Mouse (Mus musculus): ENCODE results near the gene Eps8l2.

Eps8l2 gene

DNA sequence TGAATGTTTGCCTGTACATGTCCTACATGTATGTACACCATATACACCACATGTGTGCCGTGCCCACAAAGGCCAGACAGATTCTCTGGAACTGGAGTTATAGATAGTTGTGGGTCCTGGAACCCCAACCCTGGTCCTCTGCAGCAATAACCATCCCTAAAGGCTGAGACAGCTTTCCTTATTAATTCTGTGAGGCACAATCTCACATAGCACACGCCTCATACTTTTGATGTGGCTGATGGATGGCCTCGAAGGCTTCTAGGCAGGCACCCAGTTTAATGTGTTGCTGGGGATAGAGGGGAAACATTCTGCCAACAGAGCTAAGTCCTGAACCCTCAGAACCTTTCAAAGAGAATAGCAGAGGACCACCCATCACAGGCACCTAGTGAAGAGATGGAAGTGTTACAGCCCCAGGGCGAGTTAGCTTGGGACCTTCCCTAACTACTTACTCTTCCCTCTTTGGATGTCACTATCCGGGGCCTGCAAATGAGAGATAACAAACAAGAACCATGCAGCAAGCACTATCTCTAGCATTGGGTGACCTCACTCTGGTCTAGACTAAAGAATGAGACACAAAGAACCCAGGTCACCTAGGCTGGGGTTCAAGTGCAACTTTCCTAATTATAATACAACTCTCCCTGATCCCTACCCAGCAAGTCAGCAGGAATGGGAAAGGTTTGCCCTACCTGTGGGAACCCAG, 25.8 kb downstream of the Eps8l2 start:
- DNase-seq (ENCODE audit: low spot score in 2 of 2), result no peak

DNA sequence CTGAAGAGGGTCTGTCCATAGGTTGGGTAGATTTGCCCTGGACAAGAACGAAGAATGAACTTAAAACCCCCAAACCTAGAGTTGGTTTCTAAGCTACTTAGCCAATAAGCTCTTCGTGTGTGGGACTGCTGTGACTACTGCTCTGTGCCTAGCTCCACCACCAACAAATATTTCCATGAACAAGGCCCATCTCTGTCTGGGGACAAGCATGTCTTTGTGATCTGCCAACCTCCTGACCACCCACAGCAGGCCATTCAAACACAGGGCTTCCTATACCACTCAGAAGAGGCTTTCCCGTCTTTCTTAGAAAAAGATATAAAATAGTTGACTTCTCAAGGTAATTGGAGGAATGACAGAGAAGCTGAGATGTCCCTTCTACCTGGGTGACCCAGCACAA, 26.4 kb downstream of the Eps8l2 start:
- no peak for DNase-seq (ENCODE audit: low spot score in 2 of 2)

DNA sequence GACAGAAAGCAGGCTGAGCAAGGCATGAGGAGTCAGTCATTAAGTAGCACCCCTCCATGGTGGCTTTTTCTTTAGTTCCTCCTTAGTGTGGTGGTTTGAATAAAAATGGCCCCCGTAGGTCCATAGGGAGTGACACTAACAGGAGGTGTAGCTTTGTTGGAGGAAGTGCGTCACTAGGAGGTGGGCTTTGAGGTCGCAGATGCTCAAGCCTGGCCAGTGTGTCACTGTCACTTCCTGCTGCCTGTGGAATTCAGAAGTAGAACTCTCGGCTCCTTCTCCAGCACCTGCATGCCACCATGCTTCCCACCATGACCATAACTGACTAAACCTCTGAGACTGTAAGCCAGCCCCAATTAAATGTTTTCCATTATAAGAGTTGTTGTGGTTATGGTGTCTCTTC, 28.7 kb downstream of the Eps8l2 start:
- no peak for DNase-seq (ENCODE audit: low spot score in 2 of 2)

DNA sequence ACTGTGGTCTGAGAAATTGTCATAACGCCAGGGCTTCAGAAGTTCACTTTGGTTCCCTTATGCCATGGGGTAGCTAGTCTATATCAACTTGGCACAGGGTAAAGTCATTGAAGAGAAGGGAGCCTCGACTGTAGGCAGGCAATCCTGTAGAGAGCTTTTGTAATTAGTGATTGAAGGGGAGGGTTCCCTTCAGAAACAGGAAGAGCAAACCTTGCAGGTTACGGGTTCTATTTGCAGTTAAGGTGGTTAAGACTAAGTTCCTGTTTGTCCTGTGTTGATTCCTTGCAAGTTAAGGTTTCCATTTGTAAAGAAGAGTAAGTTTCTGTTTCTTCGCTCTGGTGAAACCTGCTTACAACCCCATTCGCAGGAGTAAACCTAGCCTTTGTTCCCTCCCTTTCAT, 31.2 kb downstream of the Eps8l2 start:
- DNase-seq (ENCODE audit: low spot score in 2 of 2), result no peak

DNA sequence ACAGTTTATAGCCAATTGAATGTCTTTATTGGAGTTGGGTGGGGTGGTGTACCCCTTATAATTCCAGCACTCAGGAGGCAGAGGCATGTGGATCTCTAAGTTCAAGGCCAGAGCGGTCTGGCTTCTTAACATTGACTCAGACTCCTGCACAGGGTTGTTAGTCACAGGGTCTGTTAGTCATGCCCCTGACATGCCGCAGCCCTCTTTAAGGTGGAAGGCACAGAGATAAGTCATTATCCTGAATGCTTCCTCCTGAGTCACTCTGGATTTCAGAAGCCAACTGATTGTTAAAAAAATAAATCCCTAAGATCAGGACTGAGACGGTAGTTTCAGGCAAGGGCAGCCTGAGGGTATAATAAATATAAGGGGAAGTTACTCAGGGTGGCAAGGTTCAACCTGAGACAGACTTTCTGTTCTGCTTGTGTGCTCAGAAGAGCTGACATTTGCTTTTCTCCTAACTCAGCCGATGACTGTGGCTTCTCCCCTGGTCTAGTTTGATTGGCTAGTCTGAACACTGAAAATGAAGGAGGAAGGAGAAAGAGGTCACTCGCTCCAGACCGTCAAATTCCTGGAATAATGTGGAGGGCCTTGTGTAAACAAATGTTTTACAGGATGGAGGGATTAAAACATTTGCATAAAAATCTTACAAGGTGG, 33.4 kb downstream of the Eps8l2 start:
- DNase-seq (ENCODE audit: low spot score in 2 of 2), result no peak

- DNase-seq (ENCODE audit: low spot score in 2 of 2), result no peak
These were observed 34.9 kb downstream of the Eps8l2 start for GRCm38 (mm10) chr7:141373611-141374010.

DNA sequence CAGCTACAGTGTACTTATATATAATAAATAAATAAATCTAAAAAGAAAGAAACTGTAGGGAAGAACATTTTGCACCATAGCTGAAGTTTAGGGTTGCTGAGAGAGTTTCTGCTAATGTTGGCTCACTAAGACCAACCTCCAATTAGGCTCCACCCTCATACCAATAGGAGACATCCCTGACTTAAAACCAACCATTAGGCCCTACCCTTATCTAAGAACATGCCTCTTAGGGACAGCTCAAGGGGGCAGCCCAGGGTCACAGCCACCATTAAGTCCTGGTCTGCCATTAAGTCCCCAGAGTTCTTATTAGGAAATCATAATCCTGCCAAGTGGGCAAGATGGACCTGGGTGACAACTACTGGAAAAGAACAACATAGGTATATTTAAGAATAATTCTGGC, 35.7 kb downstream of the Eps8l2 start:
- DNase-seq (ENCODE audit: low spot score in 2 of 2), result no peak

- DNase-seq (ENCODE audit: low spot score in 2 of 2), result no peak
These were observed 40.9 kb downstream of the Eps8l2 start for GRCm38 (mm10) chr7:141379584-141379983.

DNA sequence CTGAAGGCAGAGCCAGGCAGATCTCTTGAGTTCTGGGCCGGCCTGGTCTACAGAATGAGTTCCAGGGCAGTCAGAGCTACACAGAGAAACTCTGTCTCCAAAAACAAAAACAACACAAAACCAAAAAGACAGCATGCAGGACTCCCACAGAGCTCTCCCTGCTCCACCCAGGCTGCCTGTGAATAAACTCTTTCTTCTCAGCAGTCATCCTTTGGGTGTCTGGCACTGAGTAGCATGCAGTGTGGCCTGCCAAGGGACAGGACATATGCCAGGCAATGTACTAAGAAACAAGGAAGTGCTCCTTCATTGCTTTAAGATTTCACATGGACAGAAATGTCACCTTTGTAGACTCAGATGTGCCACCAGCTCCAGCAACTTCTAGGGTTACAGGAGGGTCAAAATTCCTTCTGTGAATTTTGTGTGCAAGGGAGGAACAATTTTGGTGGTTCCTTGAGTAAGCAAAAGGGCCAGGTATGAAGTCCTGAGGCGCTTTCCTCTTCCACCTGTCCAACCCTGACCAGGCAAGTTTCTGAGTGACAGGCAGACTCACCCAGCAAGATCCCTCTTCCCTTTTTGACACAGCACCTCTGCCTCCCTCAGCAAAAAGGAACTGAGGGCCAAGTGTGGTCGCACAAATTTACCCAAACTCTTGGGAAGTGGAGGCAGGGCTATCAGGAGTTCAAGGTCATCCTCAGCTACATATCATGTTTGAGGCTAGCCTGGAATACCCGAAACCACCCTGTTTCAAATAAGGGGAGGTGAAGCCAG, 42.6 kb downstream of the Eps8l2 start:
- DNase-seq (ENCODE audit: low spot score in 2 of 2), result no peak

GRCm38 (mm10) chr7:141387807-141388486, 49.3 kb downstream of the Eps8l2 start:
- no peak for DNase-seq (ENCODE audit: low spot score in 2 of 2)

GRCm38 (mm10) chr7:141388487-141389109, 49.9 kb downstream of the Eps8l2 start:
- no peak for DNase-seq (ENCODE audit: low spot score in 2 of 2)

DNA sequence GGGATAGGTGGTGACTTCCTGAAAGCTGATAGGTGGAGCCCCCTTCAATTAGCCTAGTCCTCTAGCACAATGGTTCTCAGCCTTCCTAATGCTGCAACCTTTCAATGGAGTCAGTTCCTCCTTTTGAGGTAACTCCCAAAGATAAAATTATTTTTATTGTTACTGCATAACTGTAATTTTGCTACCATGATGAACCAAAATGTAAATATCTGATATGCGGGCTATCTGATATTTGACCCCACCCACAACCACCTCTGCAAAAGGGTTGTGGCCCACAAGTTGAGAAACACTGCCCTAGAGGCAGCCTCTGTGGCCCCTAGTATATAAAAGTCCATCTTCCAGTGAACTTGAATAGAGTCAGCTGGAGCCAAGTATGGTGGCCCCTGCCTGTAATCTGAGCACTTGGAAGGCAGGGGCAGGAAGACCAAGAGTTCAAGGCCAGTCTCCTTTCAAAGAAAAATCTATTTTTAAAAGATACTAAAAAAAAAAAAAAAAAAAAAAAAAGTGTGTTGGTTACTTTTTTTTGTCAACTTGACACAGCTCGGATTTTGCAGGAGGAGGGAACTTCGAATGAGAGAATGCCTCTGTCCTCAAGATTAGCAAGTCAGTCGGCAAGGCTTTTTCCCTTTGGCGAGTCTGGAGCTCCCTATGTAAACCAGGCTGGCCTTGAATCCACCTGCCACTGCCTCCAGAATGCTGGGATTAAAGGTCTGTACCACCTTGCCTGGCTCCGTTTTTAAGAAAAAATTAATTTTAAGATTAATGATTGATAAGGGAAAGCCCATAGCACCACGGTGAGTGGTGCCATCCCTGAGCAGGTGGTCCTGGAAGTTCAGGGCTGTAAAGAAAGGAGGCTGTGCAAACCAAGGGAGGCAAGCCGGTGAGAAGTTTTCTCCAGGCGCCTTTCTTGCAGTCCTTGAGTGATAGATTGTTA, 51.9 kb downstream of the Eps8l2 start:
- DNase-seq (ENCODE audit: low spot score in 2 of 2), result no peak

GRCm38 (mm10) chr7:141391625-141392551, 53.2 kb downstream of the Eps8l2 start, which contains the start of gene Taldo1:
Gene Taldo1, plus strand, starts transcription at chr7:141392199.
- peak; percentile 97 to 98 for DNase-seq (ENCODE audit: low spot score in 2 of 2)

DNA sequence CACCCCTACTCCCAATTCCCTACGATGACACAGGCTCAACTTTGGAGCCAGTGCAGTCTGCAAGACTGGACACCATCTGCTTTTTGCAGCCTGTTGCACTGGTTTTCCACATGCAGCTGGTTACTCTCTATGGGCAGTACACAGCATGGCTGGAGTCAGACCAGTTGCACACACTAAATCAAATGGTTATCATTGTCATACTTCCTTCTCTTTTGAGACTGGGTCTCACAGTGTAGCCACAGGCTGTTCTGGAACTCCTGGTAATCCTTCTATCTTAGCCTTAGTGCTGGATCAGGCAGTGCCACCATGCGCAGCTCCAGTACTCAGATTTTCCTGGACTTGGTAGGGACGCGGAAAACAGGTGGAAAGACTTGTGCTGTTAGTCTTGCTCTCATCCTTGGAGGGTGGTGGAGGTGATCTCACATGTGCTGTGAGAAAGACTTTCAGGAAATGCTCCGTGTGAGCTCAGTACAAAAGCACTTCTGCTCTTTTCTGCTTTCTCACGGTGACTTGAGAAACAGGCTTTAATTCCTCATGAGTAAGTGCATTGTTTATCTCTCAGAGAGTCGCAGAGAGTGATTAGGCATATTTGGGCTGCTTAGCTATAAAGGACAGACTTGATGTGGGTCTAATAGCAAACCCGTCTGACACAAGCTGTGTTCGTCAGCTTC, 54.0 kb downstream of the Eps8l2 start:
- no peak for DNase-seq (ENCODE audit: low spot score in 2 of 2)

DNA sequence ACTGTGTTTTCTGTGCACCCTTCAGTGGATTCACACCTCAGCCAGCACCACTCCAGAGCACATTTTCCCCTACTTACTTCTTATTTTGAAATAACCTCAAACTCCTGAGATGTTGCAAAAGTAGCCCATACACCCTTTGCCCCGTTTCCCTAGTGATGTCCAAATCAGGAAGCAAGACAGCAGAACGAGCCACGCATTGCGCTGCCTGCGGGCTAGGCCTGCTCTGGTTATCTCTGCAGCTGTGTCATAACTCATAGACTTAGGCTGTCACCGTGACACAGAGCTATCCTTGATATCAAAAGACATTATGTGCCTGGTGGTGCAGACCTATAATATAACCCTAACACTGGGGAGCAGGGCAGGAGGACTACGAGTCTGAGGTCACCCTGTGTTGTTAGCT, 55.5 kb downstream of the Eps8l2 start:
- DNase-seq (ENCODE audit: low spot score in 2 of 2), result no peak

GRCm38 (mm10) chr7:141394771-141395170, 56.1 kb downstream of the Eps8l2 start:
- no peak for DNase-seq (ENCODE audit: low spot score in 2 of 2)

GRCm38 (mm10) chr7:141395348-141395747, 56.7 kb downstream of the Eps8l2 start:
- no peak for DNase-seq (ENCODE audit: low spot score in 2 of 2)

DNA sequence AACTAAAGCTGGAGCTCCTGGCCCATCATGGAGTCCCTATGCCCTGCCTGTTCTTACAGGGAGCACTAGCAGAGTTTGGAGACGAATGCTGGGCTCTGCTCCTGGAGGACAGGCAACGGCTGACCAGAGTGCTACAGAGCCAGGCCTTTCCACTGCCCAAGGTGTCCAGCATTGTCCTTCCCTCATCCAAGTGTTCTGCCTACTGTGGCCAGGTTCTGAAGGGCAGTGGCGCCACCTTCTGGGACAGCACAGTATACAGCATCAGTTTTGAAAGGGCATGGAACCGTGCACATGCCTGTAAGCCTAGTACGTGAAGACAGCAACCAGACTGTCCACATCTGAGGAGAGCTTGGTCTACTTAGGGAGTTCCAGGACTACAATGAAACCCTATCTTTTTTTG, 64.6 kb downstream of the Eps8l2 start:
- no peak for DNase-seq (ENCODE audit: low spot score in 2 of 2)

GRCm38 (mm10) chr7:141405466-141405865, 66.8 kb downstream of the Eps8l2 start:
- DNase-seq (ENCODE audit: low spot score in 2 of 2), result no peak

Data from heart, adult 9 months (tissue).